Mouse (Mus musculus) midbrain, embryonic 11.5 days (tissue): ENCODE results near the gene Nphs1. TPM values are rescaled to one million over a fixed set of nuclear protein-coding genes. Genes with fewer than 3 reads are reported as not detected.

Experiments used
- ATAC-seq: fragments of 200-750 bp; cut with Nextera tagmentation; 2 replicates; pipeline ENCODE4 v1.8.0; 2017; ENCODE audit warnings: moderate TSS enrichment, moderate library complexity; ENCODE audit not compliant: low FRiP score
- DNase-seq: peaks from one replicate; pipeline ENCODE4 v3.0.0; 2015; ENCODE audit warnings: low spot score; ENCODE audit errors: missing footprints
- H3K27ac ChIP-seq: fragments of 300-500 bp; sonication (generic); 2 replicates; pipeline ENCODE4 v1.5.1; 2014; ENCODE audit warnings: low read depth, low read length
- H3K27me3 ChIP-seq: fragments of 300-500 bp; sonication (generic); 2 replicates; pipeline ENCODE4 v1.6.1; 2014; ENCODE audit warnings: mild to moderate bottlenecking, low read length, moderate library complexity, mixed read lengths; ENCODE audit not compliant: control insufficient read depth, insufficient read depth
- H3K36me3 ChIP-seq: fragments of 300-500 bp; sonication (generic); 2 replicates; pipeline ENCODE4 v1.6.1; 2014; ENCODE audit warnings: mild to moderate bottlenecking, low read length, moderate library complexity, mixed read lengths; ENCODE audit not compliant: control insufficient read depth, insufficient read depth
- H3K4me1 ChIP-seq: fragments of 300-500 bp; sonication (generic); 2 replicates; pipeline ENCODE4 v1.6.1; 2014; ENCODE audit warnings: low read length; ENCODE audit not compliant: control insufficient read depth, insufficient read depth
- H3K4me2 ChIP-seq: fragments of 300-500 bp; sonication (generic); 2 replicates; pipeline ENCODE4 v1.6.1; 2014; ENCODE audit warnings: mild to moderate bottlenecking, moderate library complexity
- H3K4me3 ChIP-seq: fragments of 300-500 bp; sonication (generic); 2 replicates; pipeline ENCODE4 v1.5.1; 2014; ENCODE audit warnings: low read depth, low read length
- H3K9ac ChIP-seq: fragments of 300-500 bp; sonication (generic); 2 replicates; pipeline ENCODE4 v1.6.1; 2014; ENCODE audit warnings: low read length
- H3K9me3 ChIP-seq: fragments of 300-500 bp; sonication (generic); 2 replicates; pipeline ENCODE4 v1.6.1; 2016; ENCODE audit warnings: low read length; ENCODE audit not compliant: control insufficient read depth
- WGBS: fragments of 180-500 bp; shearing (Covaris S2); extraction: QIAGEN DNeasy Blood & Tissue Kit; methylation state at CpG from one replicate; pipeline ENCODE4 v1.1.7; 2014; 5-methylcytosine and 5-hydroxymethylcytosine counted together
- polyA plus RNA-seq: library from polyadenylated mRNA; unstranded; fragments of >200 nt; fragmentation: Nextera tagmentation; extraction: Ambion mirVana; gene quantifications from 2 replicates; pipeline ENCODE4 v1.2.1, GENCODE M21; 2014

Nphs1 gene
- not detected in 2 replicates for polyA plus RNA-seq

DNA sequence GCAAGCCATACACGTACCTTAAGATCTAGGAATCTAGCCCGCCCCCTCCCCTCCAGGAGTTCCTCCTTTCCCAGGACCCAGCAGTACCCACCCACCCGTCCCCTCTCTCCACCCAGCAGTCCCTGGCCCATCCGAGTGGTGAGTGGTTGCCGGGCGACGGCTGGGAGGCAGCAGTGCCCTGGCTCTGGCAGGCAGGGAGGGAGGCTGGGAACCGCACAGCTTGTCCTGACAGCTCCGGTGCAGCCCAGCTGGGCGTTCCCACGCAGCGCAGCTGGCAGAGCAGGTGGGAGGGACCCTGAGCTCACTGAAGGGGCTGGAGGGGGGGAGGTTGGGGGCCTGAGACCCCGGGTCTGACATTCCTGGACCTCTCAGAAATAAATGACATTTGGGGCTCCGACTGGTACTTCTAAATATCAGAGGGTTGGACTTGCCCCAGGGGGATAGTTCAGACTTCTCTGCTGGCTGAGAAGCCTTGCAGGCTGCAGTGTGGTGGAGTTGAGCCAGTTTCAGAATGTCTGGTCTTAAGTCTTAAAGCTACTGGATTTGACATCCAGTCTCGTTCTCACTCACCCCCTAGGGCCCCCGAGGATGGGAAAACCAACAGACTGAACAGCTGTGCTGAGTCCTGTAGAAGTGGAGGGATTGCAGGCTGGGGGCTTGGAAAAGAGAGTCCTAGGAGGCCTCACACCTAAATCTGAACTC is at the start of gene Nphs1, which contains the start of gene Kirrel2:
TSS of gene Nphs1 (plus strand) at position 687 of the 702 bp plus-strand sequence.
TSS of gene Kirrel2 (minus strand) at position 62 of the 702 bp plus-strand sequence.
- H3K9me3 ChIP-seq = no peaks in the 10 kb centered on the region
- H3K36me3 ChIP-seq = no peaks in the 10 kb centered on the region
- H3K4me1 ChIP-seq = peaks cover 20% of the 10 kb centered on the region
- H3K9ac ChIP-seq = peak within 1 kb of the TSS; percentile 42
- ATAC-seq (peak; percentile 81), DNase-seq (peak; percentile 92)
- H3K27me3 ChIP-seq = peaks cover 78% of the 10 kb centered on the region
- no peak within 1 kb of the TSS; the same call in 1 of the 2 replicates for H3K27ac ChIP-seq
- H3K4me2 ChIP-seq = peak within 1 kb of the TSS; percentile 48
- H3K4me3 ChIP-seq = peak within 1 kb of the TSS; percentile 20
- WGBS = under 1% methylated on average over 14 of the region's 16 CpGs

DNA sequence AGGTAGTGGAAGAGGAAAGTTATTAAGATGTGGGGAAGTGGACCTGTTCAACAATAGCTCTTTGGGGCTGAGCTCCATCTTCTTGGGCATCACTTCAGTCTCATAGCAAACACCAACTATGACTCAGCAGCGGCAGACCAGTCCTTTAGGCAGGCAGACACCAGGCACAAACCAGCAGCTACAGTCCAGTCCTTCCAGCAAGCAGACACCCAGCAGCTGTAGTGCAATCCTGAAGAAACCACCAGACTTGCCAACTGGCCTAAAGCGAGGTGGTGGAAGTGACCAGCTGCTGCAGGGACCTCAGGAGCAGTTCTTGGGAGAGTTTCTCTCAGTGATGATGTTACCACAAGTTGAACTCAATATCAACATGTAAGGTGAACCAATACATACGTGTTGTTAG is 49.5 kb upstream of the Nphs1 start:
- H3K4me1 ChIP-seq = no peaks in the 10 kb centered on the region
- WGBS = 75% methylated on average over 3 of the region's 3 CpGs
- no peak for ATAC-seq

DNA sequence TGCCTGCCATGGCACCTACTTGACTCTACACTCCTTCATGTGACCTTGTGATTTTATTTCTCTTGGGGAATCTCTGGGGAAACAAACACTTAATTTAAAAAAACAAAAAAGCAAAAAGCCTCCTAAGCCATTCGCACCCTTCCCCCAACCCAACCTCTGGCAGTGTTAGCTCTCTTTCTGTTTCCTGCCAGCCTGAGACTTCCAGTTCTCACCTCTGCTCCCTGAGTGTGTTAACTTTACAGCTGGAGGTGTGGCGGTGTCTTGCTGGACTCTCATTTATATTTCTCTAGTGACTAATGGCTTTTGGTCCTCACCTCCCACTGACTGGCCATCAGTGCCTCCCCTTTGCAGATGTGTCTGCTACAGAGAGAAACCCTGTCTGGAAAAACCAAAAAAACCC is 48.3 kb upstream of the Nphs1 start:
- 71% methylated on average over 2 of the region's 2 CpGs for WGBS
- no peak overlapping the region for H3K4me3 ChIP-seq
- H3K9me3 ChIP-seq = no peaks in the 10 kb centered on the region
- H3K4me1 ChIP-seq = no peaks in the 10 kb centered on the region
- H3K27me3 ChIP-seq = no peaks in the 10 kb centered on the region
- no peak for ATAC-seq
- no peak overlapping the region for H3K4me2 ChIP-seq
- H3K27ac ChIP-seq = no peak overlapping the region
- H3K36me3 ChIP-seq = no peaks in the 10 kb centered on the region
- H3K9ac ChIP-seq = no peak overlapping the region
- no peak for DNase-seq

More for the DNA sequence above, 49.5 kb upstream of the Nphs1 start:
- no peak overlapping the region for H3K27ac ChIP-seq
- no peaks in the 10 kb centered on the region for H3K36me3 ChIP-seq
- no peak for DNase-seq
- no peaks in the 10 kb centered on the region for H3K27me3 ChIP-seq
- H3K9me3 ChIP-seq = no peaks in the 10 kb centered on the region
- no peak overlapping the region for H3K9ac ChIP-seq
- H3K4me2 ChIP-seq = no peak overlapping the region
- H3K4me3 ChIP-seq = no peak overlapping the region

DNA sequence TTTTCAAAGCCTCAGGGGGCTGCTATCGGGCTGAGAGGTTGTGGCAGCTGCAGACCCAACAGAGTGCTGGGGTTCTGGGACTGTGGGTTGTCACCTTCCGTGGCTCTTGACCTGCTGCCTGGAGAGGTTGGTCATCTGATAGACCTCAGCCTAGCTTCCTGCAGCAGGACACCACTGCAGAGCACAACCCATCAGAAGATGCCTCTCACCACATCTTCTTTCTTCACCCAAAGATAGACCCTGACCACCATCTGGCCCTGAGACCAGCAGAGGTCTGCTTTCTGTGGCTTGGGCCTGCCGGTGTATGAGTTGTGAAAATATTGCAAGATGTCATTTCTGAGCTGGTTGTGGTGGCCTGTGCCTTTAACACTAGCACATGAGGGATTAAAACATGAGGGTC is 47.1 kb upstream of the Nphs1 start:
- no peak for ATAC-seq
- WGBS = 64% methylated on average over 3 of the region's 3 CpGs
- H3K9me3 ChIP-seq = no peaks in the 10 kb centered on the region
- H3K4me1 ChIP-seq = no peaks in the 10 kb centered on the region
- H3K9ac ChIP-seq = no peak overlapping the region
- H3K4me3 ChIP-seq = no peak overlapping the region
- DNase-seq = no peak
- no peak overlapping the region for H3K4me2 ChIP-seq
- no peak overlapping the region for H3K27ac ChIP-seq
- no peaks in the 10 kb centered on the region for H3K36me3 ChIP-seq
- no peaks in the 10 kb centered on the region for H3K27me3 ChIP-seq

DNA sequence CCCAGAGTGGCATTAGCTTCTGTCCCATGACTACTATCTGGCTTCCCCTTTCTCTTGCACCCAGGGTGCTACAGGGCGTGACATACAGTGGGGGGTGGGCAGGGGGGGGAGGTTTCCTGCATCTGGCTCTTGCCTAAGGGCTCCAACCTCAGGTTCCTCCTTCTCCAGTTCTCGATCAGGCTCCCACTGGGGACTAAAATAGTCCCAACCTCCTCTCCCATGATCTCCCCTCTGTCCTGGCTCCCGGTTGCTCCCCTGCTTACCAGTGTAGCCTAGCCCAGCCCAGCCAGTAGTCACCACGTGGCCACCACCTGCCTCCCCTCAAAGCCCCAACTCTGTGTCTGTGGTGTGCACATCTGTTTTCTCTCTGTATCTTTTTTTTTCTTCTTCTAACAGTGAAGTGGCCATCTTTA is 45.4 kb upstream of the Nphs1 start:
- Histone ChIP-seq H3K4me1 (no peaks in the 10 kb centered on the region), H3K27ac (no peak overlapping the region), H3K36me3 (no peaks in the 10 kb centered on the region), H3K4me2 (no peak overlapping the region), H3K27me3 (no peaks in the 10 kb centered on the region), H3K9me3 (no peaks in the 10 kb centered on the region), H3K4me3 (no peak overlapping the region), H3K9ac (no peak overlapping the region)
- ATAC-seq (no peak), DNase-seq (no peak)
- 61% methylated on average over 4 of the region's 4 CpGs for WGBS

DNA sequence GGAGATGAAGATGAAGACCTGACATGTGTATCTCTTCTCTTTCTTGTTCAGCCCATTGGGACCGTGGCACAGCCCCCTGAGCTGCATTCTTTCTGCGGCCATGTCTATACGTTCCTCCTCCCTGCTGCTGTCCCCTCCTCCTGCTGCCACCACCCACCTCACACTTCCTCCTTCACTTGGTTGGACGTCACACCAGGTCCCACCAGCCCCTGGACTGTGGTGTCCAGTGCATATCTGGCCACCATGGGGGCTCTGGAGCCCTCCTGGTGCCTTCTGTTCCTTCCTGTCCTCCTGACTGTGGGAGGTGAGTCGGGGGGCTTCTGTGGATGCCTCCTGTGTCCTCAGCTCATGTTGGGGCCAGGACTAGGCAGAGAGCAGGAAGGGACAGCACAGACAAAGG is 44.5 kb upstream of the Nphs1 start, which contains the start of gene Tyrobp:
TSS of gene Tyrobp (plus strand) at position 165 of the 400 bp plus-strand sequence.
- ATAC-seq (no peak), DNase-seq (no peak)

DNA sequence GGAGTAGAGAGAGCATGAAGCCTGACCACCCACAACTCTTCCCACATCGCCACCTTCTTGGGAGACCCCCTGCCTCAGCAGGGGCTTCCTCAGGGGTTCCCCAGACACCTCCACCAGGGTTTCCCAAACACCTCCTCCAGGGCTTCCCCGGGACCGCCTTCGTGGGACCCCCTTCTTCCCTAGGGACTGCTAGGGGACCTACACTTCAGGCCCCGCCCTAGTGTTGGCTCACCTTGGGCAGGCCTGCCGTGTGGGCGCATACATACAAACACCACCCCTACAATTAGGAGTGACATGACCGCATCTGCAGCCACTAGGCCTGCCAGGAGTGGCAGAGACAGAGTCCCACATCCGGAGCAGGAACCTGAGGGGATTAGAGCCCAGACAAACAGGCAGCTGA is 40.3 kb upstream of the Nphs1 start:
- H3K9ac ChIP-seq = no peak overlapping the region
- H3K4me3 ChIP-seq = no peak overlapping the region
- DNase-seq (no peak), ATAC-seq (no peak)
- WGBS = 74% methylated on average over 9 of the region's 9 CpGs
- H3K36me3 ChIP-seq = no peaks in the 10 kb centered on the region
- no peaks in the 10 kb centered on the region for H3K27me3 ChIP-seq
- H3K9me3 ChIP-seq = no peaks in the 10 kb centered on the region
- no peak overlapping the region for H3K4me2 ChIP-seq
- H3K27ac ChIP-seq = no peak overlapping the region
- peaks cover 8% of the 10 kb centered on the region for H3K4me1 ChIP-seq

More for the DNA sequence above, 44.5 kb upstream of the Nphs1 start, which contains the start of gene Tyrobp:
- Histone ChIP-seq H3K4me1 (no peaks in the 10 kb centered on the region), H3K4me3 (no peak within 1 kb of the TSS), H3K27me3 (no peaks in the 10 kb centered on the region), H3K9me3 (no peaks in the 10 kb centered on the region), H3K27ac (no peak within 1 kb of the TSS), H3K4me2 (no peak within 1 kb of the TSS), H3K9ac (no peak within 1 kb of the TSS), H3K36me3 (no peaks in the 10 kb centered on the region)
- WGBS = 73% methylated on average over 5 of the region's 5 CpGs

DNA sequence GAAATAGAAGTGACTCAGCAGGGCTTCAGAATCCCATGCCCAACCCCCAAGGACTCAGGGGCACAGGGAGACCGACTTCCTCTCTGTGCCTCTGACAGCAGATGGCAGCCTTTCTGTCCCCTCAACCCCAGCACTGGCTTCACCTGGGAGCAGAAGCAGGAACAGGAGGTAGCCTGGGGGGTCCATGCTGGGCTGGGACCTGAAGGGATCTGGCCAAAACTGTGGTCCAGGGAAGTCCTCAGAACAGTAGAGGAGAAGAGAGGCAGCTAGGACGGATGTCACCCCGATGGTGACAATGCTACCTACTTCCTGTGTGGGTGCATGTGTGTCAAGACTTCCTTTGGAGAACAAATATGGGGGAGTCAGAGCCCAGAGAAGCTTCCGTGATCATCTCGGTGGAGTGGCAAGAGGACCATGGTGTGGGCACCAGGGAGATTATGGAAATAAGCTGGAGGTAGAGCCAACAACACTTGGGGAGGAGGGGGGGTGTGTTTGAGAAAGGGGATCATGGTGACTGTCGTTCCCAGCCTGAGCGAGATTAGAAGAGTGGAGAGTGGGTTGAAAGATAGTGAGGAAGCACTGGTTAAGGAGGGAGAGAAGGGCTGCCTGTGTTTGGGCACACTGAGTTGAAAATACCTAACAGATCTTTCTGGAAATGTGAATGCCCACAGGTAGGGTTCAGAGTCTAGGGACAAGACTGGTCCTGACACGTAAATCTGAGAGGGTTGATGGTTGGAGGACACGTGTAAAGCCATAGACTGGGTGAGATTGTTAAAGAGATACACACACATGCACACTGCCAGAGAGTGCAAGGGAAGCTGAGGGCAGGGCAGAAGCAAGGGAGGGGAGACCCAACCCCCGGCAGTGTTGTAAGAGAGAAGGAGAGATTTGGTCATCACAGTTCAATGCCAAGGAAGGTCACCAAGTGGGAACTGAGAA is 38.3 kb upstream of the Nphs1 start, which contains the start of gene Hcst:
TSS of gene Hcst (minus strand) at position 294 of the 939 bp plus-strand sequence.
- 76% methylated on average over 10 of the region's 10 CpGs for WGBS
- Histone ChIP-seq H3K4me3 (no peak within 1 kb of the TSS), H3K27ac (no peak within 1 kb of the TSS), H3K36me3 (no peaks in the 10 kb centered on the region), H3K9ac (no peak within 1 kb of the TSS), H3K27me3 (no peaks in the 10 kb centered on the region), H3K4me1 (peaks cover 8% of the 10 kb centered on the region), H3K9me3 (no peaks in the 10 kb centered on the region), H3K4me2 (no peak within 1 kb of the TSS)
- ATAC-seq = no peak
- DNase-seq = no peak

DNA sequence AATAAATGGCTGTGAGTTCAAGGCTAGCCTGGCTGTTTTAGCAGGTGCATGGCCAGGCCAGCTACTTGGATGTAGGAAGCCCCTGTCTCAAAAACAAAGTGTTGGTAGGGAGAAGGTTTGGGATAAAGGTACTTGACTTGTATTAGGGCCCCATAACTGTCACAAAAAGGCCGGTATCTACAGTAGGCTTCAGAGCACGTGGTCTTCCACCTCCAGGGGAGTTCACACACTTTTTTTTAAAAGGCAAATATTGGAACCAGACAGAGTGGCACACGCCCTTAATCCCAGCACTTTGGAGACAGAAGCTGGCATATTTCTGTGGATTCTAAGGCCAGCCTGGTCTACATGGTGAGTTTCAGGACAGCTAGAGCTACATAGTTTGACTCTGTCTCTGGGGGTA is 37.4 kb upstream of the Nphs1 start:
- 86% methylated on average over 3 of the region's 3 CpGs for WGBS
- no peak overlapping the region for H3K9ac ChIP-seq
- DNase-seq = no peak
- H3K27ac ChIP-seq = no peak overlapping the region
- H3K9me3 ChIP-seq = no peaks in the 10 kb centered on the region
- peaks cover 8% of the 10 kb centered on the region for H3K4me1 ChIP-seq
- no peaks in the 10 kb centered on the region for H3K27me3 ChIP-seq
- no peaks in the 10 kb centered on the region for H3K36me3 ChIP-seq
- H3K4me3 ChIP-seq = no peak overlapping the region
- no peak overlapping the region for H3K4me2 ChIP-seq
- no peak for ATAC-seq
